Mouse (Mus musculus) hindbrain, embryonic 13.5 days (tissue): ENCODE results near the gene Fbp2. TPM values are rescaled to one million over a fixed set of nuclear protein-coding genes. Genes with fewer than 3 reads are reported as not detected.

ENCODE experiments used
- ATAC-seq: fragments of 200-750 bp; cut with Nextera tagmentation; 2 replicates; pipeline ENCODE4 v1.8.0; 2017; ENCODE audit warnings: moderate TSS enrichment; ENCODE audit not compliant: low FRiP score
- H3K27ac ChIP-seq: fragments of 300-500 bp; sonication (generic); 2 replicates; pipeline ENCODE4 v1.5.1; 2015; ENCODE audit warnings: inconsistent platforms, mild to moderate bottlenecking, moderate library complexity
- H3K27me3 ChIP-seq: fragments of 300-500 bp; sonication (generic); 2 replicates; pipeline ENCODE4 v1.6.1; 2015; ENCODE audit warnings: mild to moderate bottlenecking, inconsistent platforms
- H3K36me3 ChIP-seq: fragments of 300-500 bp; sonication (generic); 2 replicates; pipeline ENCODE4 v1.6.1; 2015; ENCODE audit warnings: mild to moderate bottlenecking, inconsistent platforms
- H3K4me1 ChIP-seq: fragments of 300-500 bp; sonication (generic); replicated peaks from 2 replicates; pipeline ENCODE4 v1.6.1; 2015; ENCODE audit warnings: inconsistent platforms
- H3K4me2 ChIP-seq: fragments of 300-500 bp; sonication (generic); 2 replicates; pipeline ENCODE4 v1.6.1; 2015; ENCODE audit warnings: inconsistent platforms, mild to moderate bottlenecking, moderate library complexity
- H3K4me3 ChIP-seq: fragments of 300-500 bp; sonication (generic); 2 replicates; pipeline ENCODE4 v1.5.1; 2015; ENCODE audit warnings: mild to moderate bottlenecking, inconsistent platforms
- H3K9ac ChIP-seq: fragments of 300-500 bp; sonication (generic); 2 replicates; pipeline ENCODE4 v1.6.1; 2015; ENCODE audit warnings: mild to moderate bottlenecking, inconsistent platforms
- H3K9me3 ChIP-seq: fragments of 300-500 bp; sonication (generic); 2 replicates; pipeline ENCODE4 v1.6.1; 2016; ENCODE audit warnings: inconsistent platforms
- WGBS: fragments of 180-500 bp; shearing (Covaris S2); methylation state at CpG from one replicate; pipeline ENCODE4 v1.1.7; 2015; 5-methylcytosine and 5-hydroxymethylcytosine counted together
- polyA plus RNA-seq: library from polyadenylated mRNA; unstranded; fragments of >200 nt; fragmentation: Nextera tagmentation; extraction: Ambion mirVana; gene quantifications from 2 replicates; pipeline ENCODE4 v1.2.1, GENCODE M21; 2015

Gene Fbp2
- polyA plus RNA-seq, 1 experiment from 2014 or later: 0.93 TPM

DNA sequence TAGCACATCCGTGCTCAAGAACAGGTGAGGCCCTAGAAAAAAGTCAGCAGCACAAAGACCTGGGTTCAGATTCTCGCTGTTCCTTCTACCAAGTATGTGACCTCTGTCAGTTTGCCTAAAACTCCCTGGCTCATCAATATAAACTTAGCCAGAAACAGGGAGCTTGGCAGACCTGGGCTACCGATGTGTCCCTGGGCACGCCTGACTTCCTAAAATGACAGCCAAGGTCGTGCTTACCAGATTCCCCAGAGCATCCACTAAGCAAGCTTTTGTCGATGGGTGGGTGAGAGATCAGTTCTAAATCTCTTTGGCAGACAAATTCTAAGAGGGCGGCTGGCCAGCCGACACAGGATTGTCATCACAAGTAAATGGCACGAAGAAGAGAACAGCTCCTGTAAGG lies 23.1 kb upstream of the Fbp2 start:
- peaks cover 4% of the 10 kb centered on the region; the same call in 1 of the 2 replicates for H3K4me1 ChIP-seq
- ATAC-seq: no peak
- H3K9ac ChIP-seq: no peak overlapping the region
- no peak overlapping the region for H3K4me3 ChIP-seq
- H3K36me3 ChIP-seq: no peaks in the 10 kb centered on the region
- H3K9me3 ChIP-seq: no peaks in the 10 kb centered on the region
- WGBS: 81% methylated on average over 9 of the region's 9 CpGs
- H3K27ac ChIP-seq: no peak overlapping the region
- peaks cover 13% of the 10 kb centered on the region for H3K27me3 ChIP-seq
- H3K4me2 ChIP-seq: no peak overlapping the region

DNA sequence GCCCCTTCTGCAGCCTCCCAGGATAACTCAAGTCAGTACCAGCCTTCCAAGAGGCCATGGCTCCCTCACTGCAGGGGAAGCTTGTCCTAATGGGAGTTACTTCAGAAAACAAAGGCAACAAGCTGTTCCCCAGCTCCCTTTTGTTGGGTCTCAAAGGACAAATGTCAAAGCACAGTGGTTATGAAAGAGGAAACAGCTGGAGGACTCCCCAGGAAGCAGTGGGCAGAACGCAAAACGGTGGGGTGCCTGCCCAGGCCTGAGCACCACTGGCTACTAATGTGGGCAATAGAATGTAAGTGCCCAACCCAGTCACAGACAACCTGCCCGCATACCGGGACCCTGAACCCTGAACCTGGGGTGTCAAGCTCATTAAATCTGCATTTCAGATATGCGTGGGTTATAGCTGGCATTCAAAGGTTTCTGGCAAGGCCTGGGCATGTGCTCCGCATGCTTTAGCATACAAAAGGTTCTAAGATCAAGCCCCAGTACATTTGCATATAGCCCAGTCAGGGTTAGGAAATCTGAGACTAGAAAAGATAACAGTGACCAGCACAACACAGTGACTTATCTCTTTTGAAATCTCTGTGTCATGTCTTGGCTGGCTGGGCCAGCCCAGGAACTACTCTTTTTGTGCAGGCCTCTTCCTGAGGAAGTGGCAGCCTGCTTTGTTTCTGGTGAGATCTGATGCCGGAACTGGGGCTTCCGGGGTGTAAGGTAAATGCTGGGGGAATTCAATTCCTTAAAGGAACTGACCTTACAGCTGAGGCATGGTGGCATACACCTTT lies 21.8 kb upstream of the Fbp2 start:
- Histone ChIP-seq H3K4me1 (peaks cover 4% of the 10 kb centered on the region; the same call in 1 of the 2 replicates), H3K27me3 (peaks cover 7% of the 10 kb centered on the region; the same call in 1 of the 2 replicates), H3K4me2 (no peak overlapping the region), H3K4me3 (no peak overlapping the region), H3K27ac (no peak overlapping the region), H3K9ac (no peak overlapping the region), H3K9me3 (no peaks in the 10 kb centered on the region), H3K36me3 (no peaks in the 10 kb centered on the region)
- WGBS: 20% methylated on average over 8 of the region's 8 CpGs
- no peak for ATAC-seq

DNA sequence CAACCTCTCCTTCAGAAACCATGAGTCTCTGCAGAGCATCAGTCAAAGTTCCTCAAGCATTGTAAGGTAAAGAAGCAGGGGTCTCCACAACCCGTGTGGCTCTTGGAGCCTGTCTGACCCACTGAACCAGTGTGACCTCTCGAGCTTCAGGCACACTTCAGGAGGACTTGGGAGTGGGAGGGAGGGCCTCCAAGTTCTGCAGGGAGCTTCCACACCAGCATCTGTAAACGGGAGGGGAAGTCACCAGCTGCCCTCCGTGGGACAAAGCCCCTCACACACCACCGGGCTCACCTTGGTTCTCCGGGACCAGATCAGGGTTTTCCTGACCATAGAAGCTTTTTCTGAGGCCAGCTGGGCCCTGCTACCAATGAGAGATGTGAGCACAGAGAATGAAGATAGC lies 21.2 kb upstream of the Fbp2 start:
- no peak for ATAC-seq
- no peak overlapping the region for H3K4me3 ChIP-seq
- H3K4me2 ChIP-seq: no peak overlapping the region
- H3K27ac ChIP-seq: no peak overlapping the region
- H3K4me1 ChIP-seq: peaks cover 4% of the 10 kb centered on the region; the same call in 1 of the 2 replicates
- no peaks in the 10 kb centered on the region for H3K9me3 ChIP-seq
- H3K9ac ChIP-seq: no peak overlapping the region
- H3K27me3 ChIP-seq: peaks cover 7% of the 10 kb centered on the region; the same call in 1 of the 2 replicates
- WGBS: 23% methylated on average over 6 of the region's 6 CpGs
- no peaks in the 10 kb centered on the region for H3K36me3 ChIP-seq

DNA sequence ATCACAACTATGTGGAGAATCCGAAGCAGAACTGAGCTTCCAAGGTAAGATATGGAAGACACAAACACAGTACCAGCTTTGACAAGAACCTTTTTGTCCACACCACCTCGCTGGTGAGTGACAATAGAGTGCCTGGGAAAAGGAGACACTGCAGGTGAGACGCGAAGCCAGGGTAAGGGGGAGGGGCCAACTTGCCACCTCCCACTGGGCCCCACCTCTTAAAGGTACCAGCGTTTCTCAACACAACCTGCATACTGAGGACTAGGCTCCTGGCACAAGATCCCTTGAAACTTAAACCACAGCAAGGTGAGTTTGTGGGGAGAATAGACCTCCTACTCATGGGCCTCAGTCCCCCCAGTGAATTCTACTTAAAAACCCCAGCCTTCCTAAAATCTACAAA lies 19.0 kb upstream of the Fbp2 start:
- no peak for ATAC-seq
- 17% methylated on average over 5 of the region's 5 CpGs for WGBS
- Histone ChIP-seq H3K9ac (no peak overlapping the region), H3K36me3 (no peaks in the 10 kb centered on the region), H3K4me2 (no peak overlapping the region), H3K4me1 (peaks cover 4% of the 10 kb centered on the region; the same call in 1 of the 2 replicates), H3K4me3 (no peak overlapping the region), H3K9me3 (no peaks in the 10 kb centered on the region), H3K27me3 (peaks cover 7% of the 10 kb centered on the region; the same call in 1 of the 2 replicates), H3K27ac (no peak overlapping the region)

DNA sequence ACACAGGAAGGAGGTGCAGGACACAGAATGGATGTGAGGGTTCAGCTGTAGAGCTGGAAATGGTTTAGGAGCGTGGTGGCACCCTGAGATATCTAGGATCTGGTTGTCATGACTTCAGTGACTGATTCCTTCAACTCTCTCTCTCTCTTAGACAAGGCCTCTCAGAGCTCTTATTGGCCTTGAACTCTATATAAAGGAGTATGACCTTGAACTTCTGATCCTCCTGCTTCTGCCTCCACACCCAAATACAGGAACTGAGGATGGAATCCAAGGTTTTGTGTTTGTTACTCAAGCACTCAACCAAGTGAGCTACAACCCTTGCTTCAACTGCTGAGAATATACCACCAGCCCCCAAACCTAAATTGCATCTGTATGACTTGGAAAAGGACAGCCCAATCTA lies 17.9 kb upstream of the Fbp2 start:
- WGBS: 79% methylated on average over 1 of the region's 1 CpGs
- no peak overlapping the region for H3K4me3 ChIP-seq
- H3K4me1 ChIP-seq: peaks cover 4% of the 10 kb centered on the region; the same call in 1 of the 2 replicates
- H3K36me3 ChIP-seq: no peaks in the 10 kb centered on the region
- no peak overlapping the region for H3K9ac ChIP-seq
- H3K4me2 ChIP-seq: no peak overlapping the region
- H3K27ac ChIP-seq: no peak overlapping the region
- H3K27me3 ChIP-seq: peaks cover 7% of the 10 kb centered on the region; the same call in 1 of the 2 replicates
- H3K9me3 ChIP-seq: no peaks in the 10 kb centered on the region
- ATAC-seq: no peak

DNA sequence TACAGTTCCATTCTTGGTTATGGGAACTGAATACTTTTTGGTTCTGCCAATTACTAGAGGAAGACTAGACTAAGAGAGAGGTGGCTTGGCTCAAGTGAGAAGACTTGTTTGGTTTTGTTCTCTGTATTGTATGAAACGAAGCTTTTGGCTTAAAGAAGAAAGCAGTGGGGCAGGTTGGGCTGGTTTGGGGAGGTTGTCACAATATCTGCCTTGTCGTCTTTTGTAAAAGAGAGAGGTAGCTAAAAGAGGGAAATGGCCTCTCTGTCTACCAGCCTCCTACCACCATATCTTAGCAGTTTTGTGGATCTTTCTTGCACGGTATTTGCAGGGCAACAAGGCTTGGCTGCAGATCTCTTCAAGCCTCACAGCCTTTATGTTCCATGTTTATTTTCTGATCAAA lies 14.0 kb upstream of the Fbp2 start:
- no peaks in the 10 kb centered on the region for H3K9me3 ChIP-seq
- H3K36me3 ChIP-seq: no peaks in the 10 kb centered on the region
- 73% methylated on average over 3 of the region's 3 CpGs for WGBS
- H3K9ac ChIP-seq: no peak overlapping the region
- H3K27ac ChIP-seq: no peak overlapping the region
- H3K27me3 ChIP-seq: no peaks in the 10 kb centered on the region
- peaks cover 1% of the 10 kb centered on the region; the same call in 1 of the 2 replicates for H3K4me1 ChIP-seq
- no peak overlapping the region for H3K4me3 ChIP-seq
- ATAC-seq: no peak
- H3K4me2 ChIP-seq: no peak overlapping the region

DNA sequence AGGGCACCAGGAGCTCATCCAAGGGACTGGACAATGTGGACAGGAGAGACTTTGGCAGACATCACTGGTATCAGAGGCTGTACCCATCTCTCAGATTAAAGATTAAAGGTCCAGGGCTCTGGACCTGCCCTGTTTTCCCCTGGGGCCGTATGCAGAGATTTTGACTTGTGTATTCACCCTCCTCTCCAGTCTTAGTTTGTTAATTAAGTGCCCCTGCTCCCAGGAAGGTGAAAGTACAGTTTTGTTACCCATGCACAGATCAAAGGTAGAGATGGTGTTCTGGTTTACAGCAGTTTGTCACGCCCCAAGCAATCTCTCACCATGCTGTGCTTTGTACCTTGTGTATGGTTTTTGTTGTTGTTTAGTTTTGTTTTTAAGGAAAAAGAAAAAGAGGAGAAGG lies 12.4 kb upstream of the Fbp2 start:
- no peak overlapping the region for H3K4me3 ChIP-seq
- peaks cover 11% of the 10 kb centered on the region; the same call in 1 of the 2 replicates for H3K4me1 ChIP-seq
- H3K9ac ChIP-seq: no peak overlapping the region
- H3K27me3 ChIP-seq: no peaks in the 10 kb centered on the region
- WGBS: 83% methylated on average over 2 of the region's 2 CpGs
- H3K9me3 ChIP-seq: no peaks in the 10 kb centered on the region
- no peak overlapping the region for H3K27ac ChIP-seq
- H3K4me2 ChIP-seq: no peak overlapping the region
- ATAC-seq: no peak
- no peaks in the 10 kb centered on the region for H3K36me3 ChIP-seq

DNA sequence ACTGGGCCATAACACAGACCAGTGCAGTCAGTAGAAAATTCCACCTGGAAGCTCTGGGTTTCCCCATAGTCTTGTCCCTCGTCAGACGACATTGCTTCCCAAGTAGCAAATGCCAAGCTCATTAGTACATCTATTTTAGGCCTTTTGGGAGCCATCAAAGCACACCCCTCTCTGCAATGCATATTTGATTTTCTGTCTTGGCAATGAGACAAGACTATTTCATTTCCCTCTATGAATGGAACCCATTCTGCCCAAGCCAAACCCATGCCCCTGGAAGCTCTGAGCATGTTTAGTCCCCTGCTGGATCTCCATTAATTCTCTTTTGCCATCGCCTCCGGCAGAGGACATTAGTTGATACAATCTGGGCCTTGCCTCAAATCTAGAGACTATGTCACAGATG lies 8.6 kb upstream of the Fbp2 start:
- H3K4me2 ChIP-seq: no peak overlapping the region
- no peaks in the 10 kb centered on the region for H3K36me3 ChIP-seq
- 58% methylated on average over 4 of the region's 4 CpGs for WGBS
- H3K4me1 ChIP-seq: peaks cover 18% of the 10 kb centered on the region; the same call in 1 of the 2 replicates
- no peaks in the 10 kb centered on the region for H3K9me3 ChIP-seq
- peak overlapping the region; percentile 44 for H3K27ac ChIP-seq
- no peak overlapping the region for H3K9ac ChIP-seq
- peak; percentile 67 for ATAC-seq
- H3K4me3 ChIP-seq: no peak overlapping the region
- no peaks in the 10 kb centered on the region for H3K27me3 ChIP-seq

DNA sequence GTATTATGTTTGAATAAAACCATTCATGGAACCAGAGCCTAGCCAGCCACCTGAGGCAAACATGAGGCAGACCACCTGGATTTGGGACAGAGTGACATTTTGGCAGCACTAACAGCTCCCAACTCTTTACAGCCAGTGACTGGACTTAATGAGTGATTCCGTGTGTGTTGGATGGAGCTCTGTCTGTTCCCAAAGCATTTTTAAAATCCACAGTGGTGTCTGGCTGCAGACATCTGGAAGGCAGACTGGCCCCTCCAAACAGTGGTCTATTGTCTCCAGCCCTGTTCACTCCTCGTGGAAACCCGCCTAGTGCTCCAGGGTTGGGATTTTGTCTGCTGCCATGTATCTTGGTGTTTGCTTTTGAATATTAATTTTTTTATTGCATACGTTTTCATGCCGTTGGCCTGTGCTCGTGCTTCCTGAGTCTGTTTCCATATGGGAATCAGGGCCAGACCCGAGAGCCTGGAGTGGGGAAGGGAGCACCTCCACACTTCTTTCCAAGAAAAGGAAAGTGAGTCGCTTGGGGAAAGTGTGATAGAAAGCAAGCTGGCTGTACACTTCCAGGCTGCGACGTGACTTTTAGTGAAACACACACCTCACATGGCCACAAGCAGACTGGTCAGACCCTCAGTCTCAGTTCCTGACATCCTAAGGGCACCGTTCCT lies 7.6 kb upstream of the Fbp2 start:
- no peak for ATAC-seq
- 74% methylated on average over 11 of the region's 11 CpGs for WGBS
- H3K9me3 ChIP-seq: no peaks in the 10 kb centered on the region
- H3K27ac ChIP-seq: no peak overlapping the region
- H3K36me3 ChIP-seq: no peaks in the 10 kb centered on the region
- H3K4me1 ChIP-seq: peaks cover 18% of the 10 kb centered on the region; the same call in 1 of the 2 replicates
- no peaks in the 10 kb centered on the region for H3K27me3 ChIP-seq
- no peak overlapping the region for H3K9ac ChIP-seq
- no peak overlapping the region for H3K4me3 ChIP-seq
- H3K4me2 ChIP-seq: no peak overlapping the region

DNA sequence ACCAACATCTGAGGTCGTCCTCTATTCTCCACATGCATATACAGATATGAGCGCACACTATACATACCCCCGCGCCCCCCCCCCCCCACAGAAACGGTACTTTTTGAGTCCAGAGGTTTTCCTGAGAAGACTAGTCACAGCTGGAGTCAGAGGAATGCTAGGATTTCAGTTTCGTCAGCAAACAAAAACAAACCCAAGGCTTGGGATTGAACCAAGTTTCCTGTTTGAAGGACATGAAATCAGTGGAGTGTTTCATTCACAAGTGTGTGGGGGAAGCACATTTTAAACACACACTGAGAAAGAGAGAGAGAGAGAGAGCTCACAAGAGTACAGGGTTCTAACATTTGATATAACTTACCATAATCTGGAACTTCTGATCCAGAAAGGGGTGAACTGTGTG lies 5.5 kb upstream of the Fbp2 start:
- no peak for ATAC-seq
- H3K4me1 ChIP-seq: peaks cover 18% of the 10 kb centered on the region; the same call in 1 of the 2 replicates
- no peak overlapping the region for H3K4me2 ChIP-seq
- H3K9ac ChIP-seq: no peak overlapping the region
- no peak overlapping the region for H3K4me3 ChIP-seq
- H3K36me3 ChIP-seq: no peaks in the 10 kb centered on the region
- 81% methylated on average over 6 of the region's 6 CpGs for WGBS
- no peaks in the 10 kb centered on the region for H3K27me3 ChIP-seq
- H3K9me3 ChIP-seq: no peaks in the 10 kb centered on the region
- no peak overlapping the region for H3K27ac ChIP-seq

DNA sequence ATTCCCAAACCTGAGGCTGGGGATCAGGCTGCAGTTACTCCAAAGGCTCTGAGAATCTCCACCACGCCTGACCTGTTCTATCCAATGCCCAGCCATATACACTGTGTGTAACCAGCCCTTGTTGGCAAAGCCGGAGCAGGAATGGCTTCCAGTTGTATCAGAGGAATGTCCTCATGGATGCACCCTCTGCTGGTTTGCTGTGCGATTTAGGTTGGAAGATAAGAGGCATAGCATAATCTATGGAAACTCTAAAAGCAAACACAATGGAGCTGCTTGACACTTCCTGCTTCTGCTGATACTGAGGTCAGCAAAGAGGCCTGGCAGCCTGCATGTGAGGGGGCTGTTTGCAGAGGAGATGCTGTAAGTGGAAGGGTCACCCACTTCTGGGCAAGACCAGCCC lies 4.7 kb upstream of the Fbp2 start:
- Histone ChIP-seq H3K27me3 (no peaks in the 10 kb centered on the region), H3K9ac (no peak overlapping the region), H3K4me1 (peaks cover 18% of the 10 kb centered on the region; the same call in 1 of the 2 replicates), H3K36me3 (no peaks in the 10 kb centered on the region), H3K27ac (no peak overlapping the region), H3K4me3 (no peak overlapping the region), H3K9me3 (no peaks in the 10 kb centered on the region), H3K4me2 (no peak overlapping the region)
- 87% methylated on average over 3 of the region's 3 CpGs for WGBS
- no peak for ATAC-seq

DNA sequence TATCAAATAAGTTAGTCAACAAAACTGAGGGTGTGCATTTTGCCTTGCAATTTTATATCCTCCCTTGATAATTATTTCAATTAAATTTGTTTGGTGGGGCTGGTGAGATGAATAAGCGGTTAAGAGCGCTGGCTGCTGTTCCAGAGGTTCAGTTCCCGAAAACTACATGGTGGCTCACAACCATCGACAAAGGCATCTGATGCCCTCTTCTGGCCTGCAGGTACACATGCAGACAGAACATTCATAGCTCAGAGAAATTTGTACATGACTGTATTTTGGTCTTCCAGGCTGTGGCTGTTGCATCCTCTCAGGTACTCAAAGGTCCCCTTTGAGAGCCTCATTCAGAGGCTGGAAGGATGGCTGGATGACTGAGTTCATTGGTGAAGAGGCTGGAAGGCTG lies 1.8 kb upstream of the Fbp2 start:
- Histone ChIP-seq H3K9me3 (no peaks in the 10 kb centered on the region), H3K9ac (no peak overlapping the region), H3K36me3 (no peaks in the 10 kb centered on the region), H3K4me3 (no peak overlapping the region), H3K4me1 (peaks cover 6% of the 10 kb centered on the region; the same call in 1 of the 2 replicates), H3K4me2 (no peak overlapping the region), H3K27me3 (no peaks in the 10 kb centered on the region), H3K27ac (no peak overlapping the region)
- no peak for ATAC-seq
- 87% methylated on average over 4 of the region's 4 CpGs for WGBS
